8 mouse cellular contexts compared by ENCODE assay signal in the genomic region with DNA sequence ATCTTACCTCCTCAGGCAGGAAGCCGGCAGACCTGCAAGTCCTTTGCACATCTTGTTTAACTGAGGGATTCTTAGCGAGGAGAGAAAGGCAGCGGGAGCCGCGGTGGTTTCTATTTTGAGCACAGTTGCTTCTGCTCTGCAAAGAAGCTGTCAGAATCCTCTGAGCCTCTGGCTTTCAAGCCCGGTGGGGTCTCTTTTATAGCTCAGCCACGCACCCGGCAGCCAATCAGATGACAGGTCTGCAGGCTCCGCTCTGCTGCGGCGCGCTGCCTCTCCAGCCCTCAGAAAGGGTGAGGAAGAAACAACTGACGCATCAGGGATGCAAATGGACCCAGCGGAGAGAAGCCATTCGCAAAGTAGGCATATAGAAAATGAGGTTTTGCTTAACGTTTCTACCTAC. TPM values are rescaled to one million over a fixed set of nuclear protein-coding genes. Genes with fewer than 3 reads are reported as not detected.
DNase-seq lines count a peak whose midpoint lies in the region; ATAC-seq and TF ChIP-seq lines count a peak whose summit lies in the region.

A gene (minus strand): TSS at position 170 of the 400 bp plus-strand sequence.

- TF ChIP-seq CTCF in lung, adult 2 months (IDR thresholded peaks at IDR 0.05; ENCODE audit: insufficient read depth, low read length): no peak

- no peaks in the 10 kb centered on the region for H3K36me3 ChIP-seq in hindbrain, embryonic 11.5 days (ENCODE audit: control insufficient read depth, insufficient read depth, low read length)

- H3K9ac ChIP-seq in hindbrain, embryonic 11.5 days (ENCODE audit: low read depth, low read length): peak within 1 kb of the TSS; percentile 31; the same call in 1 of the 2 replicates

- no peak within 1 kb of the TSS for H3K27ac ChIP-seq in hindbrain, embryonic 11.5 days (ENCODE audit: low read depth, low read length)

- no peaks in the 10 kb centered on the region for H3K27me3 ChIP-seq in hindbrain, embryonic 11.5 days (ENCODE audit: control insufficient read depth, insufficient read depth, low read length)

- H3K4me3 ChIP-seq in hindbrain, embryonic 11.5 days (ENCODE audit: low read depth, low read length): peak within 1 kb of the TSS; percentile 29
- H3K4me3 ChIP-seq in lung, adult 2 months (replicated peaks; ENCODE audit: extremely low read depth, low read depth, low read length): peak within 1 kb of the TSS; percentile 65

- peak within 1 kb of the TSS; percentile 58 for H3K4me2 ChIP-seq in hindbrain, embryonic 11.5 days (replicated peaks; ENCODE audit: low read depth, low read length)

- no peak; the same call in 1 of the 2 replicates for TF ChIP-seq POLR2A in lung, adult 2 months (IDR thresholded peaks at IDR 0.05; ENCODE audit: borderline replicate concordance, extremely low read depth, low read depth, low read length)

- peak; percentile 98 for ATAC-seq in hindbrain, embryonic 11.5 days (ENCODE audit: low FRiP score)
- ATAC-seq in erythroid progenitor cell, adult 5-6 weeks (replicated peaks; ENCODE audit: low FRiP score, poor library complexity, severe bottlenecking): no peak

- H3K4me1 ChIP-seq in hindbrain, embryonic 11.5 days (replicated peaks; ENCODE audit: control insufficient read depth, insufficient read depth, low read length): no peaks in the 10 kb centered on the region
- H3K4me1 ChIP-seq in lung, adult 2 months (ENCODE audit: control insufficient read depth, insufficient read depth, low read length): peaks cover 2% of the 10 kb centered on the region

- DNase-seq in Muller cell, postnatal 12 days (ENCODE audit: inconsistent ontology term): peak; percentile 64
- DNase-seq in cerebellum, postnatal 10 days: peak; percentile 78 to 85
- DNase-seq in frontal cortex, postnatal 14 days (ENCODE audit: low spot score in 2 of 2): peak; percentile 87 to 89
- peak; percentile 76 for DNase-seq in hindbrain, embryonic 11.5 days (ENCODE audit: low spot score)
- DNase-seq in layer of hippocampus, adult 9-11 months: peak; percentile 85
- peak; percentile 7 for DNase-seq in lung, adult 2 months
- peak; percentile 55 for DNase-seq in ovary, postnatal 36 days (ENCODE audit: low spot score)

- WGBS in hindbrain, embryonic 11.5 days: under 1% methylated on average over 16 of the region's 16 CpGs
- under 1% methylated on average over 16 of the region's 16 CpGs for WGBS in lung, adult 2 months

- H3K9me3 ChIP-seq in hindbrain, embryonic 11.5 days (ENCODE audit: control insufficient read depth, low read length): no peaks in the 10 kb centered on the region

RNA-seq across cellular contexts. Expression of the gene that starts here (rescaled TPM):
- 17.3 and 21.3 TPM in 2 replicates for polyA plus RNA-seq in hindbrain, embryonic 11.5 days (2014; fragmentation: Nextera tagmentation; extraction: Ambion mirVana)
- 2.2 and 5.9 TPM in 2 replicates for polyA plus RNA-seq in lung, adult 2 months (2012; rRNA removed)
- total RNA-seq in erythroid progenitor cell, adult 5-6 weeks (2015; ENCODE audit: low replicate concordance): not detected in 2 replicates
- total RNA-seq in erythroid progenitor cell, adult 5-6 weeks (2017; ENCODE audit: low replicate concordance): not detected in 2 replicates

Comparison
In these comparisons a context has a peak if more than half of its experiments do, and no peak if none do; other contexts are left out.
1. DNase-seq: peak in every context shown above with its lines; median percentile 88 in frontal cortex, postnatal 14 days; 85 in layer of hippocampus, adult 9-11 months; 82 in cerebellum, postnatal 10 days; 76 in hindbrain, embryonic 11.5 days; 64 in Muller cell, postnatal 12 days; 55 in ovary, postnatal 36 days; 7 in lung, adult 2 months.